Mouse (Mus musculus) lung, postnatal 0 days (tissue): ENCODE measurements around the gene Draxin.

Experiments
- CTCF ChIP-seq: IDR thresholded peaks from 2 replicates; pipeline ENCODE4 v1.5.1; 2016; ENCODE audit warnings: antibody characterized with exemption, mild to moderate bottlenecking
- EP300 ChIP-seq: IDR thresholded peaks from 2 replicates; pipeline ENCODE4 v1.6.1; 2016; ENCODE audit warnings: antibody characterized with exemption, mild to moderate bottlenecking, control low read depth

DNA sequence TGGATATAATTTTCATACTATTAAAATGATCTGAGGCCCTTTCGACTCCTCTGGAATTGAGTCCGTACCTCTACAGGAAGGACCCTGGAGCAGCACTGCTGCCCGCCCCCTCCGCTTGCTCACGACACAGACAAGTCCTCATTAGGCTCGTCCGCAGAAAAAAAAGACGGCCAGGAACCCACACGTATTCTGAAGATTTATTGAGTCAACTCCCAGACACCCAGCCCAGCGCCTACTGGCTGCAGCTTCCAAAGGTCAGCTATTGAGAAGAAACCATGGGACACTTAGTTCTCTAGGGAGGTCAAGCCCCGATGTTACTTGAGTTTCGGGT lies 9.2 kb upstream of the Draxin start:
- no peak for TF ChIP-seq CTCF
- peak; percentile 31; the same call in 1 of the 2 replicates for TF ChIP-seq EP300
